Mouse (Mus musculus) retina, embryonic 14.5 days (tissue): Measurements from ENCODE around the gene Golt1a.
A peak's percentile ranks its signal among the peaks of the same experiment; 100 is the strongest.
"Not testable (repeated sequence)": the region's sequence is repeated elsewhere in the genome, so short reads cannot be mapped to it uniquely, and the experiment has no call there.

Experiments used
- DNase-seq: peaks from one replicate; pipeline ENCODE4 v3.0.0-alpha.2; 2015; ENCODE audit warnings: low spot score

Golt1a gene

DNA sequence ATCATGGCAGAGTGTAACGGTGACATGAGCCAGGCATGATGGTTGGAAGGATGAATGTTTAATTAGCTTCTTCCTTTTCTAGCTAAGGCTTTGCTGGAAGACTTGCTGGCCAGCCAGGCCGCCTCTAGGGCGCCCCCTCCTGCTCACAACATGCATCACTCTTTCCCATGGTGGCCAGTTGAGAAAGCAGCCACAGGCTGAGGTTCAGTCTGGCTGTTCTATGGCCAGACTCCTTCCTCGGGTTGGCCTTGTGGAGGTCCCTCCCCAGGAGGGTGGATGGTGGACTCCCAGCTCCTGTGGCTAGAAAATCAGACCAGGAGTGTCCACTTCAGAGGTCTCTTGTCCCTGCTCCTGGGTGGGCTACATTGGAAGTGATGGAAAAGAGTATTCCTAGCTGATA, 2.8 kb upstream of the Golt1a start:
- DNase-seq = peak; percentile 88

DNA sequence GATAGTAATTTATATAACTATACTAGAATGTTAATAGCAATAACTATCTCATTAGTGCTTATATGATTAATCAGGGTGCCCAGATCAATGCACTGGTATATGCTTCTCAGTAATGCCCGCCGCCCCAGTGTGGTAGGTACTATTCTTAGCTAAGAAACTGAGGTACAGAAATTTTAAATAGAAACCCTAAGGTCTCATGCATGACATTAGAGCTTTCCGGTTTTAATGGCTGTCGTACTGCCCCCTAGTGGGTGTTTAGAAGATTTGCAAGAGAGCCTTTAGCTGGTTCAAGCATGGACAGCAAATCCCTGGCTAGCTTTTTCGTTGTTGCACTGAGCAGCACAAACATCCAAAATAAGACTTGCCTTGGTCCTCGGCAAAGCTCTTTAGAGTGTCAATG, 2.3 kb upstream of the Golt1a start:
- DNase-seq = peak; percentile 93

DNA sequence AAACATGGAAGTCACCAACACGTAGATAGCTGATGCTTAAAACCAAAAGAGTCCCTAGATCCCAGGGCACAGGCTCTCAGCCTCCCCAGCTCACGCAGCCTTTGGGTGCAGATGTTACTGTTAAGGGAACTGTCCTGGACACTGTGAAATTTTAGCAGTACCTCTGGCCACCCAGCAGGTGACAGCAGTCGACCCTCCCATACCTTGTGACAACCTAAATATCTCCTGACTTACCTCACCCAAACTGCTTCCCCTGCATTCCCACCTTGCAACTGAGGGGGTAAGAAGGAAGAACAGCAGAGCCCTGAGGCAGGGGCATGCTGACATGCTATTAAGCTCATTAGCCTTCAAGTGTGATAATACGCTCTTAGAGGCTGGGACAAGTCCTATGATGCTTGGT, 1.6 kb downstream of the Golt1a start:
- no peak for DNase-seq

DNA sequence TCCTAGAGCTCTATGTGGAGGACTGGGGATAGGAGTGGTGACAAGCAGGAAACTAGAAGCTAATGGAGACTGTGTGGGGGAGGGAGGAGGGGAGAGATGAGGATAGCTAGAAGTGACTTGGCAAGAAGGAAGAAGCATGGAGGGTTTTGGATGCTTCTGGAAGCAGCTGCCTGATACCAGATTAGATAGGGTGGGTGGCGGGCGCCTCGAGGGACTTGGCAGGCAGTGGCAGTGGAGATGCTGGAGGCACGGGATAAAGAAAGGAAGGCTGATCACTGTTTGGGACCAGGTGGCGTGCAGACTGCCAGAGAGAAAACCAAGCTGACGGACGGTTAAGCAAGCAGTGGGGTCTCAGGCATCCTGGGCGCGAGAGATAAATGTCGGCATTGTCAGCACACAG, 2.3 kb downstream of the Golt1a start:
- no peak for DNase-seq

DNA sequence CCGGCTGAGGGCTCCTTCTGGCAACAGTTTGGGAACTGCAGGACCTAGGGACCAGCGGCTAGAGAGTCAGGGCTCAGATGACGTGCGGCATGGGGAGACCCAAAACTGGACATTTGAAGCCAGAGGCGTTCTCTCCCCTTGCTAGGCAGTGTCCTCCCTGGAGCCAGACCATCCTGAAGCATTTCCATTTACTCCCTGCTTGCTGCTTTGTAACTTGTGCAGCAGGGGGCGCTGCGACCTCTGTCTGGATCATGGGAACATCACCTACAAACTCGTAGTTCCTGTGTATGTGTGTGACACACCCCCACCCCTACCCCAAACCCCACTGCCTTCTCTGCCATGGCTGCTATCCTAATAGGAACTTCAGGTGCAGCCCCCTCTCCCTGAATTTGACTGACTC, 4.8 kb downstream of the Golt1a start:
- peak; percentile 81 for DNase-seq

DNA sequence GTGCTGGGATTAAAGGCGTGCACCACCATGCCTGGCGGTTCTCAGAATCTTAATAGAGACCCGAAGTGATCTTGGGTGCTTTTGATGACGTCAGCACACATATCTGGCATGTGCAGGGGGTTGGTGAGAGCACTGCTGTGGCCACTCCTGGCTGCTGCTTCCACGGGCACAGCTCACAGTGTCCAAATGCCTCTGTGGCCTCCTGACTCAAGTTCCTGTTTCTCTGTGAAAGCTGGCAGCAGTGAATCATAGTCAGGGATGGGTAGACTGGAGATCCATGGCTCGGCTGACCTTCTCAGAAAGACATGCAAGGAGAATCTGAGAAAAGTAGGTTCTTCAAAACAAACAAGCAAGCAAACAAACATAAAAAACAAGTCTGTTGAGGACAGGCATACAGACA, 6.2 kb downstream of the Golt1a start:
- no peak for DNase-seq

DNA sequence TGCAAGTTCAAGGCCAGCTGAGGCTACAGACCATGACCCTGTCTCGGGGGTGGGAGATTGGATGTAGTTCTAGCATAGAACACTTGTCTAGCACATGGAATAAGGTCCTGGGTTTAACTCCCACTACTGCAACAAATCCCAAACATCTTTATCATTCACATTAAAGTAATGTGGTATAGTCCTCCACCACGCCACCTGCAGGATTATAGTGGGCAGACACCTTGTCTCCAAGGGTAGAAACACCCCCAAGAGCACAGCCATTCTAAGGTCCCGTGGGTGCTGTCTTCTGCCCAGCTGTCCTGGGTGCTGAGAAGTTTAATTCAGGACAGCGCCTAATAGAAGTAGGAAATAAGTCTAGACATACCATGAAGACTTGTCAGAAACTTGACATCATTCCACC, 7.0 kb downstream of the Golt1a start:
- DNase-seq = no peak

DNA sequence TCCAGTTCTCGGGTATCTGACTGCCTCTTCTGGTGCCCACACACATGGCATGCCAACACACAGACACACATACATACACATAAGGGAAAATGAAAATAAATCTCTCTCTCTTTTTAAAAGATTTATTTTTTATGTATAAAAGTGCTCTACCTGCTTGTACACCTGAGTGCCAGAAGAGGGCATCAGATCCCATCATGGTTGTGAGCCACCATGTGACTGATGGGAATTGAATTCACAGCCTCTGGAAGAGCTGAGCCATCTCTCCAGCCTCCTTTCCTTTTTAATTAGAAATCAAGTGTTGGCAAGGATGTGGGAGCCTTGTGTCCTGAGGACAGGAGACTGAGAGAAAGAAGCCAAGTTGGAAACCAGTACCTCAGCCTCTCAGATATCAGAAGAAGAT, 7.5 kb downstream of the Golt1a start:
- DNase-seq = no peak

DNA sequence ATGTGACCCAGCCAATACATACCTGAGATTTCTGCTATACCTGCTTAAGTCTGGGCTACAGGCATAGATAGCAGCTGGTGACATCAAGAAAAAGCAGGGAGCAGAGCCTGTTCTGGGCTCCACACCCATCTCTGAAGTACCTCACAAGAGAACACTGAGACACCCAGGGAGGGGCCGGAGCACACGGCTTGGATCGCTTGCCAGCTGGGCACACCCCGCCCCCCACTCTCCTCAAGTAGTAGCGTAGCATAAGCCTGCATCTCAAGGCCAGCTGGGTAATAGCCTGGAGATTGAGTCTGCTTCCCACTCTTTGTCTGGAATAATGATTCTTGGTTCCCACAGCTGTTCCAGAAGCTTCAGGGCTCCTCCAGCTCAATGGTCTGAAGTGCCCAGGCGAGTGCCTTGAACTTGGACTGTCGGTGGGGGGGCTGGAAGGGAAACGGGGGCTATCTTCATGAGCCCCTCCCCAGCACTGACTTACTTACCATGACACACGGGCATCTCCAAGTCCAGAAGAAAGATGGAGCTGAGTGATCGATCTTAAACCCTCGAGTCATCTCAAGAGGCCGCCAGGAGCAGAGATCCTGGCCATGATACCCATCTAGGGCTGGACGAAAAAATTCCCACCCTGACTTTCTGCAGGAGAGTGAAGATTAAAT, 11.8 kb downstream of the Golt1a start, which contains the start of gene Kiss1:
TSS of gene Kiss1 (plus strand) at position 609 of the 659 bp plus-strand sequence.
- DNase-seq = no peak

DNA sequence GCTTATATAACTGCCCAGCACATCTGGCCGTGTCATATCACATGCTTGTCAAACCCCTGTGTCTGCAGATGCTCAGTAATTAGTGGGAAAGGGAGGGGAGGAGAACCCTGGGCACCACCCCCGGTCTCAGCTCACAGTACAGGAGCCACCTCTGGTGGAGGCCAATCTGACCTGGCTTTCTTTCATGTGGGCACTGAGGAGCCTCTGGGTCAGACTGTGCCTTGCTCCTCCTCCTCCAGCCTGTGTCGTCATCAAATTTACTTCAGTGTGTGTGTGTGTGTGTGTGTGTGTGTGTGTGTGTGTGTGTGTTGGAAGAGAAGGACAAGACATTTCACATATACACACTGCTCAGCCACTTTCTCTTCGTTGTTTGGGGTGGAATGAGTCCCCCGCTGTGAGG, 13.7 kb downstream of the Golt1a start:
- DNase-seq = no peak

DNA sequence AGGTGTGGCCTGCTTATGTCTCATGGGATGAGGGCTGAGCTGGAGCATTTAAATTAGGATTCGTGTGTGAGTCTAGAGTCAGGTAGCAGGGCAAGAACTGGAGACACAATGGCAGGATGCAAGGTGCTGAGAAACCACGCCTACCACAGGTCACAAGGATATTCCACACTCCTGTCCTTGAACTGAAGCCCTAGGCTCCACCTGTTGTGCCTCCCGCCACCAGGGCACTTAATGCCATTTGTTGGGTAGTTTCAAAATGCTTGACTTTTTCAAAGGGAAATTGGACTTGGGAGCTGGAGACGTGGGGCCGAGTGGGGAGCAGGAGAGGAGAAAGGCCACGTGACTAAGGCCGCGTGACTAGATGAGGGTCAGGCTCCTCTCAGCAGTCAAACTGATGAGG, 16.4 kb downstream of the Golt1a start:
- DNase-seq = no peak

DNA sequence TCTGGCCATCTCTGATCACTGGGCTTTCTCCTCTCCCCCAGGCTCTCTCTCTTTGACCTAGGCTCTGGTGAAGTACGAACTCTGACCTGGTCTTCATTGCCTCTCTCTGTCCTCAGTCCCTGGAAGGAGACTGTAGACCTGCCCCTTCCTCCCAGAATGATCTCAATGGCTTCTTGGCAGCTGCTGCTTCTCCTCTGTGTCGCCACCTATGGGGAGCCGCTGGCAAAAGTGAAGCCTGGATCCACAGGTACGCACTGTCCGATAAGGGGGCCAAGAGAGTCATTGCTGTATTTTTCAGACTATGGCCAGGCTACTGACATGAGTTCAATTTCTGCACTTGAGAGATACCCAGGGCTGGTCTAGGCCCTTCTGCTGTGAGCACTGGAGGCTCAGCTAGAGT, 17.5 kb downstream of the Golt1a start:
- DNase-seq = no peak

DNA sequence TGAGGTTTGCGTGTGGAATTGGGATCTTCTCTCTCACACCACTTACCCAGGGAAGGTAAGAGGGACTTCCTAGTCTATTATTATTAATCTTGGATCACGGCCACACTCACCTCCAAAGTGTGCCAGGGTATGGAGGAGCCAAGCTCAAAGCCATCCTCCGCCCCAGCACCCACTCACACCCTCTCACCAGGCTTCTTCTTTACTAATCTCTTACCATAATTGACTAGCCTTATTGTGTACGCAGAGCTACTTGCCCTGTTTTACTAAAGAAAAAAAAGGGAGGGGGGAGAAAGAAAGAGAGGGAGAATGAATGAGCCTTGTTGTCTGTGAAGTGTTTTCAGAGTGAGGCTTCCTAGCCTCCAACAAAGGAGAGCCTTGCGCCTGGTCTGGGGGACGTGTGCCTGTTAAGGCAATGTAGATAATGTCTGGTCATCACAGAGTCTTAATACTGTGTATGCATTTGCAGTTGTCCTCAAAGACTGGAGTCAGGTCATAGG, 18.7 kb downstream of the Golt1a start:
- DNase-seq = no peak

DNA sequence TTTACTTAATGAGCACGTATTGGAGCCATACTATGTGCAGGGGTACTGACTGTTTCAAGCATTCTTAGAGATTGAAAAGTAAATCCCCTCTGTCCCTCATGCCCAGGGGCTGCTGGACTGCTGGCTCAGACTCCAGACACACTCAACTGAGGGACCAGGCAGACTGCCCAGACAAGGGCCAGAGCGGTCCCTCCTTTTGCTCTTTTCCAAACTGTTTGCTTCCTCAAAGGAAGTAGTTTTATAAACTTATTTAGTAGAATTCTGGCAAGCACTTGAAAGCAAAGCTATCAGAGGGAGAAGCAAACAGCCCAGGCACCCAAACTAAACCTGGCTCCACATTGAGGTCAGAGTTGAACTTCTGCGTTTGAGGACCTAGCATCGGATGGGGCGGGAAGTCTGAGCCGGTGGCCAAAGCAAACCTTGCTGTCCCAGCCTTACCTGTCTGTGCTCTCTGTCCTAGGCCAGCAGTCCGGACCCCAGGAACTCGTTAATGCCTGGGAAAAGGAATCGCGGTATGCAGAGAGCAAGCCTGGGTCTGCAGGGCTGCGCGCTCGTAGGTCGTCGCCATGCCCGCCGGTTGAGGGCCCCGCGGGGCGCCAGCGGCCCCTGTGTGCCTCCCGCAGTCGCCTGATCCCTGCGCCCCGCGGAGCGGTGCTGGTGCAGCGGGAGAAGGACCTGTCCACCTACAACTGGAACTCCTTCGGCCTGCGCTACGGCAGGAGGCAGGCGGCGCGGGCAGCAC, 19.5 kb downstream of the Golt1a start:
- DNase-seq = peak; percentile 28

DNA sequence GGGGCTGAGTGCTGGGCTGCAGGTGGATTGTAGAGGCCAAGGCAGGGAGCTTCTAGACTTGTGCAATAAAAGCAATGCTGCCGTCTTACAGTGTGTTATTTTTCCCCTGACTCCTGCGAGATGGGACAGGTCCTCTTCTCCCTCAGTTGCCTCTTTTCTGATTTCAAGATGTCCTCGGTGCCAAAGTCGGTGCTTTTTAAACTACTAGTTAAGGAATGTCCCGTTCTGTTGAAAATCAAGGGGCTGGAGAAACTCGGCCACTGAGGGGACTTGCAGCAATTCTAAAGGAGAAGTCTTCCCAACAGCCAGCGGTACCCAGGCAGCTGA, 20.0 kb downstream of the Golt1a start:
- DNase-seq = no peak

DNA sequence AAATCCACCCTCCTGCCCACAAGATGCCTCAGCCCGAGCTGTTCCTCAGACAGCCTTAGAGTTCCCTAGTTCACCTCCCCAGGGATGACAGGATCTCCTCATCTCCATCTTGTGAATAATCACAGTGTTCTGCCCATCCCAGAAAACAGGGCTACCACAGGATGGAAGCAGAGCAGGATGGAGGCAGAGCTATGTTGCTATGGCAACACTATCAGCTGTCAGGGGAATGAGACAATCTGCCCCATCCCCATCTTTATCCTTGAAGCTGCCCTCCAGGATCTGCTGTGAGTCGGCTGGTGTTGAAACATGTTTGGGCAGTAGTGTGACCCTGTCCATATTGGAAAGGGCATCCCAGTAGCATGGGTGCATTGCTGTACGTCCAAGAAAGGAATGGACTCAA, 21.5 kb downstream of the Golt1a start:
- peak; percentile 27 for DNase-seq

DNA sequence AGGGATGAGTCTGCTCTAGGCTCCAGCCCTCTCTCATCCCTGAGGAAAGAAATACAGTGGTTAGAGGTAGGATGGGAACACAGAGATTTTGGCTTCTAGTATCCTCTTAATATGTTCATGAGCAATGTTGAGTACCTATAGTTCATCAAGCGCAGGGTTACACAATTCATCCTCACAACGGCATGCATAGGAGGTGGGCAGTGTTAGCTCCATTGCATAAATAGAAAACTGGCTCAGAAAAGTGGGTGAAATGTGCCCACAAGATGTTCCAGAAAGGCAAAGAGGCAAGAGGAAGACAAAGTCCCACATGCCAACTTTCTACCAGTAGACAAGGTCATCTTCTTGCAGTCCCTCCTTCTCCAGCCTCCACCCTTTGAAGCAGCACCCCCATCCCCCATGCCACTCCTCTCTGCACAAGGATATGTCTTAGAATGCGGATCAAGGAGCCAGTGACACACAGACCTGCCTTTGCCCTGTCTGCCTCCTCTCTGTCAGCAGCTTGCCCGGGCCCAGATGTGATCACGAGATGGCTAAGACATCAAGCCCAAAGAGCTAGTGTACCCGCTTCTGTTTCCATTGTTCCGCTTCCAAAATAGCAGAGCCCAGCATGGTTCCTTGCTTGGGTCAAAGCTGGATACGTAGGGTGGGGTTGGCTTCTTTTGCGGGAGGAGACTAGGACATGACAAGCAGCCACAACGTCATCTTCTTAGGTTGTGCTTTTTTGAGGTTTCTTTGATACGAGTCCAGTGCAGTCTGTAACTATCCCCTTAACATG, 23.2 kb downstream of the Golt1a start:
- DNase-seq = no peak

DNA sequence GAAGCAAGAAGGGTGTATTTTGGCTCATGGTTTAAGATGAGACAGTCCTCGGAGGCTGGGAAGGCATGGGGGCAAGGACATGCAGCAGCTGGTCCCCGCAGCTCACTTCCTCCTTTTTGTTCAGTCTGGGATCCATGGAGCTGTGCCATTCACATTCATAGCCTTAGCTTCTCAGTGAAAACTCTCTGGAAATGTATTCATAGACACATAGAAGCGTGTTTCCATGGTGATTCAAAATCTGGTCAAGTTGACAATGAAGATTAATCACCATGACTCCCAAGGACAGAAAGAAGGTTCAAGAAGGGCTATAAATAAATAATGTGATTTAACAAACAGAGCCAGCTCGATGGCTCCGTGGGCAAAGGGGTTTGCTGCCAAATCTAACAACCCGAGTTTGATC, 24.3 kb downstream of the Golt1a start:
- DNase-seq = no peak

DNA sequence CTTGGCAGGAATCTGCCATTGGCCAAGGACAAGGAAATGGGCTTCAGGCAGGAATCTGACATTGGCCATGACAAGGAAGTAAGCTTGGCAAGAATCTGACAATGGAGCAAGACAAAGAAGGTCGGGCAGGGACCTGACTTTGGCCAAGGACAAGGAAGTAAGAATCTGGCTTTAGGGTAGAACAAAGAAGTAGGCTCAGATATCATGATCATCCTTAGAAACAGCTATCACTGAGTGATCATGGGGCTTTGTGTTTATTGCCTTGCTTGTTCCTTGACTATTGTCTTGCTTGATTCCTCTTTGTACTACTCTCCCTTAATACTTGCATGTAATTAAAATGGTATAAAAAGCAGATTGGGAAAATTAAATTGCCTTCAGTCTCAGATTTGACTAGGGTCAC, 30.8 kb downstream of the Golt1a start:
- DNase-seq = not testable (repeated sequence)

DNA sequence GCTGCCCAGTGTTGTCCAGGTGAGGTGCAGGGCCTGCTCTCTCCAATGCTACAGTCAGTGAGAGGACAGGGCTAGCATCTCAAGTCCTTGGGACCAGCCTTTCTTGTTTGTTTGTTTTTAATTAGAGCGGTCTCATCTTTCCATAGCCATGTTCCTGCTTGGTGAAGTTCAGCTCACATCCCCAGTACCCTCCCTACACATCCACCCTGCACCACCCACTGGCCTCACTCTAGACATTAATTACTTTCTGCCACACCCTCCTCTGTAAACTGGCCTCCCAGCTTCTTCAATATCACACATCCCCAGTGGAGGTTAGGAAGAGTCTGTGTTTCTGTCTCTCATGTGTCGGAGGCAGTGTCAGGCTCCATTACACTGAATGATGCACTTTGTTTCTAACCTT, 34.8 kb downstream of the Golt1a start:
- DNase-seq = no peak

DNA sequence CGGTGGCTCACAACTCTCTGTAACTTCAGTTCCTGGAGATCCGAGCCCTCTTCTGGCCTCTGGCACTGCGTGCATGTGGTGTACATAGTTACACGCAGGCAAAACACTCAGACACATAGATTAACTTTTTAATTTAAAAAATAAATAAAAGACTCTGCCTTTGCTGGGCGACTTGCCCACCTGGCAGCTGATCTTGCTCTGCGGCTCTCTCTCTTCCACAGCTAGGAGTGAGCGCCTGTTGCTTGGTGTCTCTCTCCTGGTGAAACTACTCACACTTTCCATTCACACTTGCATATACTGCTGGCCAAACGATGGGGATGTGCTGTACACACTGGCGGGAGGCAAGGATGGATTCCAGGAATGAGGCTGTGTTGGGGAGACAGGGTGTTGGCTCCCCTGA, 36.9 kb downstream of the Golt1a start:
- DNase-seq = no peak

DNA sequence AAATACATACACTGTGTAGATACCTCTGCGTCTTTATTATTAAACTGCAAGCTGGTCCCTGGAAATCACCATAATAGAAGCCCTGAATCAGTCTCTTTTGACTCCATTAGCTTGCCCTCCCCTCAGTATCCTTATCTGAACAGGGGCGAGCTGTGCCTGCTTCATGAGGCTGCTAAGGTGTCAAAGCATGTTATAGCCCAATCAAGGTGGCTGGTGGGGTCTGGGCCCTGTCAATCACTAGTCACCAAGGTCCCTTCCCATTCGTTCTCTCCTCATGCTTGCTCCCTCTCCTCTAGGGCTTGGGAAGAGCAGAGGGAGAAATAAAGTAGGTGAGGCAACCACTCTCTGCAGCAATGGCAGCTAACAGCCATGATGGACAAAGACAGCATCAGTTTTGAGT, 37.6 kb downstream of the Golt1a start:
- no peak for DNase-seq
